Mouse (Mus musculus): Measurements from ENCODE around the gene Gse1. TPM values are rescaled to one million over a fixed set of nuclear protein-coding genes. Genes with fewer than 3 reads are reported as not detected.
A peak's percentile ranks its signal among the peaks of the same experiment; 100 is the strongest.

The Gse1 gene
- total RNA-seq, 2 experiments from 2014 or later, result 25.5 to 38.6 TPM

DNA sequence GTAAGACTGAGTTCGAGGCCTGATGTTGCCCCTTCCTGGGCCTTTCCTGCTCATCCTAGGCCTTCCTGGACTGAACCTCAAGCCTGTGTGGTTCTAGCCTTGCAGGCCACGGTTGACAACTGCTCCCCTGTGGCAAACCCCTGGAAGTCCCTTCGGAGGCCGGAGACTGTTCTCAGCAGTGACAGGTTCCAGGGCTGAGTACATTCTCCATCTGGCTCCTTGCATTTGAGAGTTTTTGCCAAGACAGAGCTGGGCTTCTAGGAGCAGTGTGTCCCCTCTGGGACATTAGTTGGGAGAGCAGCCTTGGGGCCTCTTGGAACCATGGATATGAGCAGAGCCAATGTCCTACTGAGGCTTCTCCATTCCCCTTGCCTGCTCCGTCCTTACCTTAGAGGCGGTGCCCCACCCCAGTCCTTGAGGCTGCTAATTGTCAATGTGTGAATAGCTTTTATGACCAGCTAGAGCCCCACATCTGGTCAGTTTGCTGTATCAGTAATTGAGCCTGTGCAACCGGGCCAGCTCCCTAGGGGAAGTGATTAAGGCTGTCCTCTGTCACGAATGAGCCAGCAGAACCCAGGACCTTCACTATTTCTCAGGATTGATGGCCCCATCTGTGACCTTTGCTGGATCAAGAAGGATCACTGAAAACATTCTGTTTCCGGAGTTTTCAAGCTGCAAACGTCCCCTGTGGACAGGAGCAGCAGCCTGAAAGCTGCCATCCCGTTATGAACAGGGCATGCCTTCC is 289.6 kb downstream of the Gse1 start:
- no peak for DNase-seq

GRCm38 (mm10) chr8:120518736-120519534 is 290.7 kb downstream of the Gse1 start:
- no peak for DNase-seq

- DNase-seq, result no peak
Observed at GRCm38 (mm10) chr8:120520287-120520686, 292.0 kb downstream of the Gse1 start.

DNA sequence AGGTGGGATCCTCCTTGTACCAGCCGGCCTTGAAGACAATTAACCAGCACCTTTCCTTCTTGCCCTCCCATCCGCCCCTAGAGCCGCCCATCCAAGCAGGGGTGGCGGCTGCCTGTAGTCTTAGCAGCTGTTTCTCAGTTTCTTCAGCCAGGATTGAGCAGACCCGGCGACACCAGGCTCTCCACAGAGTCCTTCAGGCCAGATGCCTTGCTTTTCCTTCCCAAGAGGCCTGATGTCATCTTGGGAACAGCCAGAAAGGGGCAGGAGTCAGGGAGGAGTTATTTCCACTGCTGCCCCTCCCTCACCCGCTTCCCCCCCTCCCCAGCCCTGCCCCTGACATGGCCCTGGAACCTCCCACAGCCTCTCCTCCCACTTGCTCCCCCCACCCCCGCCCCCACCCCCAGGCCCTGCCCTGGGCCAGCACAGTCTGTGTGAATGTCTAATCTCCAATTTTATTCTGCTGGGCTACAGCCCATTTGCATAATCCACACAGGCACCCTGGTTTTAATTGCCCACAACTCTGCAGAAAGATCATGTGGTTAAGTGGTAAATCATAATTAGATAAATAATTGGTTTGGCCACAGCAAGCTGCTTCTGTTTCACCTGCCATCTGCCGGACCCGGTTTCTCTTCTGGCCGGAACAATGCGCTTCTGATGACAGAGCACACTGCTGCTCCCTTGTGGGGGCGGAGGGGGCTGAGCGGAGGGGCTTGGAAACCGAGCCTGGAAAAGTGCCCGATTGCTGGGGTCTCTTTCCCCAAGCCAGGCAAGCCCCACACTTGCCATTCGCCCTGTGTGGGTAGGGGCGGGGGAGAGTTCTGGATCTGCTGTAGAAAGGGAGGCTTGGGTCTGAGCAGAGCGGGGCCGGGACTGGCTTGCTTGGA is 292.7 kb downstream of the Gse1 start:
- DNase-seq, result no peak

DNA sequence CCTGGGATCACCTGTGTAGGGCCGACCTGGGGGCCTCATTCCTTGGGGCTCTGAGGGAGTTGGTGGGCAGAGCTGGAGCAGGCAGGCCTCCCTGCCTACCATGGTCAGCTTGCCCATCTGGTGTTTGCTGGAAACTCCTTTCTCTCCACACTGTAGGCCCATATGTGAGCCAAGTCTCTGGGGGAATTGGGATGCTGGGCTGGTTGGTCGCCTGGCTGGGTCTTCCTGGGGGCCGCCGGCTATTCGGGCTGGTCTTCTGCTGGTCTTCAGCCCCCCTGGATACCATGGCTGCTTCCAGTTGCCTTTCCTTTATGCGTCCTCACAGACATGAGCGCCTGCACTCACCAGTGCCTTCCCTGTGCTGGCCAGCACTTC is 293.3 kb downstream of the Gse1 start:
- no peak for DNase-seq

- no peak for DNase-seq
Observed at GRCm38 (mm10) chr8:120523641-120524040, 295.4 kb downstream of the Gse1 start.

- no peak for DNase-seq
Observed at GRCm38 (mm10) chr8:120525135-120525534, 296.9 kb downstream of the Gse1 start.

DNA sequence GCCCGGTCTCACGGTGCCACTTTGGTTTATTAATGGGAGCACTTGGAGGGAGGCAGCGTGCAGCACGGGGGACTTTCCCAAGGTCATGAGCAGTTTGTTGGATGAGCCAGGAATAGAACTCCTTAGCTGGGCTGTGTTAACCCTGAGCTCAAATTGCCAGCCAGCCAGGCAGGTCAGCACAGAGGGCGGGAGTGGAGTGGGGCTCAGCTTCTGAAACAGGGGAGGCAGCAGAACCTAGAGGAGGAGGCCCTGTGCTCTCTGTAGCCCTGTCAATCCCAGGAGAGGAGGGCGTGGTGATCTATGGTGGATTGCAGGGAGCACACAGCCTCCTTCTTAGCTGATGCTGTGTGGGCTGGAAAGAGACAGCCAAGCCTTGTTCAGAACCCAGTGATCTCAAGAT is 297.6 kb downstream of the Gse1 start:
- DNase-seq, result no peak

- no peak for DNase-seq
Observed at GRCm38 (mm10) chr8:120526577-120526976, 298.3 kb downstream of the Gse1 start.

- DNase-seq, result no peak
Observed at GRCm38 (mm10) chr8:120528332-120528731, 300.1 kb downstream of the Gse1 start.

DNA sequence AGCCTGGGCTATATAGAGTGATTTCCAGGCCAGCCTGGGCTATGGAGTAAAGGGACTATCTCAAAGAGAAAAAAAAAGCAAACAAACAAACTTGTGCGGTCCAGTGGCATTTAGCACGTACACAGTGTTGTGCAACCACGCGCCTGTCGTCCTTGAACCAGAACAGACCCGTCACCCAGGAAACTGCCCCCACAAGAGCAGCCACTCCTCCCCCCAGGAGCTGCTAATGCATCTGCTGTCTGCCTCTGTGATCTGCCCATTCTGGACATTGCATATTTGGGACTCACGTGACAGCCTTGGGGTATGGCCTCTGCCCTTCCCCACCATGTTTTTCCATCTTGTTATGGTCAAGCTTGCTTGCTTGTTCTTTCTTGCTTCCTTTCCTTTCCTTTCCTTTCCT is 301.0 kb downstream of the Gse1 start:
- no peak for DNase-seq

- DNase-seq, result no peak
Observed at GRCm38 (mm10) chr8:120530954-120531656, 302.8 kb downstream of the Gse1 start.

- DNase-seq, result no peak
Observed at GRCm38 (mm10) chr8:120531775-120532516, 303.7 kb downstream of the Gse1 start.

DNA sequence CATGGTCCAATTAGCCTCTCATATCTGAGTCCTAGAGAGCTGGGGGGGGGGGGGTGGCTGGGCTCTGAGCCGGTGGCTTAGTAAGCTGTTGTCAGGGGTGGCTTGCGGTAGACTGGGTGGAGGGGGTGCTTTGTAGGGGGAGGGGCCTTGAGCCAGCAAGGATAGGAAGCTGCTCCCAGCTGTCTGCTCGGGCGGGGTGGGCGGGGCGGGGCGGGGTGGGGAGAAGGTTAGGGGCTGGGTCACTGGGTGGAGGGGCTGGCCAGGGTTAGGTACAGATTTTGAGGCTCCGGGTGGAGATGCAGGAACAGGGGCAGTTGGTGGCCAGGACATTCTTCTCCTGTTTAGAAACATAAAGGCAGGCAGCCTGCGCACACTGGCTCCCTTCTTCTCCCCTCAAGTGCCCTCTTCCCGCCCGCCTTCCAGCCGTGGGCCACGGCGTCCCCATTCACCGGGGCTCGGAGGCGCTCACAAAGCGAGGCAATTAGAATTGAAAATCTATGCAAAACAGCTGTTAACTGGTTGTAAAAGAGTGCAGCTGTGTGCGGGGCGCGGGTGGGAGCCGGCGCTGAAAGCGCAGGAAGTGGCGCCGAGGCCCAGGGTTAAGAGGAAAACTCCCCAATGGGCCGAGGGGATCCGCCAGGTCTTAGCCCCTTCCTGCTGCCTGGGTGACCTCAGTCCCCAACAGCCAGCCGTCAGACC is 304.4 kb downstream of the Gse1 start:
- DNase-seq, result no peak

GRCm38 (mm10) chr8:120533380-120533779 is 305.1 kb downstream of the Gse1 start:
- DNase-seq, result no peak

GRCm38 (mm10) chr8:120534080-120534479 is 305.8 kb downstream of the Gse1 start:
- DNase-seq, result no peak

GRCm38 (mm10) chr8:120534504-120535368 is 306.5 kb downstream of the Gse1 start:
- DNase-seq, result peak; percentile 75

DNA sequence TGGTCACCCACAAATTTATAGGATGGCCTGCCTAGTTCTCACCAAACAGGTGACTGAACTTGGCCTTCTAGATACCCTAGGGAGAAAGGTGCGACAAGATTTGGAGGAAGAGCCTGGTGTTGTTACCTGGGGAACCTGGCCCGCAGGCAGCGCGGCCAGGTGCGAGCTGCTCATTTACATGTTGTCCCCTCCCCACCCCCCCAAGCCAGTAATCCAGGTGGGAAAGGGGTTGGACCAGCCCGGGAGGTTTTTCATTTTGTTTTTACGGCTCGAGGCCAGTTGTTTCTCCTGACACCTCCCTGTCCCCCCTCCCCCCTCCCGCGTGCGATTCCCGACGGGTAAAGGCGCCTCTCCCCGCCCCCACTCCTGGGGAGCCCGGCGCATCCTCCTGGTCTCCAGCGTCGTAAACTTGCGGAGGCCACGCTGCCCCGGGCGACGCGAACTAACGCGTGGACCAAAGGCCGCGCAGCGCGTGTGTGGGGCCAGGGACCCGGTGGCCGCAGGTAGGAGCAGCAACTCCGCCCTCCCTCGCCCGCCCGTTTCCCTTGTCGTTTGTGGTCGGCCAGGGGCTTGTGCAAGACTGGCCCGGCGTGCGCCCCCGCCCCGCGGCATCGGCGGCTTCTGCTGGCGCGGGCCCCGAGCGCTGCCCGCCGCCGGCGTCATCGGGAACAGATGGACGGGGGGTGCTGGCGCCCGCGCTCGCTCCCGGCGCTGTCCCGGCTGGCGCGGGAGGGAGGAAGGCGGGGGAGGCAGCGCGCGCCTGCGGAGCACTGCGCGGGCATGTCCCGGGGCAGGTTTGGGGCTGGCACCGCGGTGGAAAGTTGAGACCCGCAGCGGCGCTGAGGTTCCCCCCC is 307.4 kb downstream of the Gse1 start:
- peak; percentile 62 for DNase-seq
